Mouse (Mus musculus) liver, postnatal 0 days (tissue): ENCODE measurements around the gene Gm49384.

ENCODE experiments used
- CTCF ChIP-seq: sonication (generic); IDR thresholded peaks from 2 replicates; pipeline ENCODE4 v1.5.1; 2016; ENCODE audit warnings: antibody characterized with exemption, low read depth
- EP300 ChIP-seq: IDR thresholded peaks from 2 replicates; pipeline ENCODE4 v1.6.1; 2016; ENCODE audit warnings: antibody characterized with exemption, low read depth, mild to moderate bottlenecking

GRCm38 (mm10) chr12:69196444-69197377, 7.4 kb downstream of the Gm49384 start, which contains the start of gene Gm49383:
- TF ChIP-seq CTCF (no peak), EP300 (no peak)
